Mouse (Mus musculus): ENCODE data around the gene Calml3.

DNA sequence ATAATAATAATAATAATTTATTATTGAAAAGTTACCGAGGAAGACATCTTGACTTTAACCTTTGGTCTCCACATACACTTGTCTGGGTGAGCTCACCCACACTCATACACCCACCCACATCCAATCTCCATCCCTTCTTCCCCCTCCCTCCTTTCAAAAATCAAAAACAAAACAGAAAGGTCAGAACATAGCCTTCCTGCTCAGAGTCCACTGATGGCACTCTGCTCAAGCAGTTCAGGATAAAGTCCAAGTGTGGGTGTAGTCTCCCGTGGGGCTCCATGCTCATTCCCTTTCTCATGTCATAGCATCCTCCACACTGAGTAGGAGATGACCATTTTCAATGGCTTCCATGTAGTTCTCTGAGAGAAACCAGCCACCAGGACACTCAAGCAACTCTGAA, 50.8 kb downstream of the Calml3 start:
- TF ChIP-seq CTCF (IDR thresholded peaks at IDR 0.05; ENCODE audit: borderline replicate concordance, insufficient read depth, low read length) (no peak), POLR2A (IDR thresholded peaks at IDR 0.05; ENCODE audit: low read depth, low read length) (no peak)

Measured in embryonic fibroblast, embryonic 13.5 days (primary cell).